Mouse (Mus musculus) limb, embryonic 14.5 days (tissue): ENCODE data around the gene Phactr2. TPM values are rescaled to one million over a fixed set of nuclear protein-coding genes. Genes with fewer than 3 reads are reported as not detected.

Source experiments
- ATAC-seq: fragments of 200-750 bp; cut with Nextera tagmentation; 2 replicates; pipeline ENCODE4 v1.8.0; 2017; ENCODE audit warnings: low read depth, moderate number of reproducible peaks, moderate TSS enrichment; ENCODE audit not compliant: low FRiP score
- DNase-seq: peaks from one replicate; pipeline ENCODE4 v3.0.0-alpha.2; 2015; ENCODE audit warnings: low spot score
- H3K27ac ChIP-seq: fragments of 300-500 bp; sonication (generic); replicated peaks from 2 replicates; pipeline ENCODE4 v1.5.1; 2014; ENCODE audit warnings: low read depth, mild to moderate bottlenecking, low read length, moderate library complexity, mixed read lengths
- H3K27me3 ChIP-seq: fragments of 300-500 bp; sonication (generic); 2 replicates; pipeline ENCODE4 v1.6.1; 2014; ENCODE audit warnings: low read length, mixed read lengths; ENCODE audit not compliant: control insufficient read depth, insufficient read depth
- H3K36me3 ChIP-seq: fragments of 300-500 bp; sonication (generic); 2 replicates; pipeline ENCODE4 v1.6.1; 2014; ENCODE audit warnings: mild to moderate bottlenecking, low read length, moderate library complexity, mixed read lengths; ENCODE audit not compliant: control insufficient read depth, insufficient read depth
- H3K4me1 ChIP-seq: fragments of 300-500 bp; sonication (generic); 2 replicates; pipeline ENCODE4 v1.6.1; 2014; ENCODE audit warnings: antibody characterized with exemption, low read length, mixed read lengths; ENCODE audit not compliant: control insufficient read depth, insufficient read depth
- H3K4me2 ChIP-seq: fragments of 300-500 bp; sonication (generic); replicated peaks from 2 replicates; pipeline ENCODE4 v1.6.1; 2014; ENCODE audit warnings: low read depth, mild to moderate bottlenecking, low read length, moderate library complexity; ENCODE audit not compliant: severe bottlenecking
- H3K4me3 ChIP-seq: fragments of 300-500 bp; sonication (generic); replicated peaks from 2 replicates; pipeline ENCODE4 v1.5.1; 2014; ENCODE audit warnings: low read length
- H3K9ac ChIP-seq: fragments of 300-500 bp; sonication (generic); 2 replicates; pipeline ENCODE4 v1.6.1; 2014; ENCODE audit warnings: mild to moderate bottlenecking, low read depth, low read length, moderate library complexity; ENCODE audit not compliant: severe bottlenecking
- H3K9me3 ChIP-seq: fragments of 300-500 bp; sonication (generic); 2 replicates; pipeline ENCODE4 v1.6.1; 2016; ENCODE audit warnings: low read length; ENCODE audit not compliant: control insufficient read depth
- POLR2A ChIP-seq: fragments of 200-500 bp; IDR thresholded peaks from 2 replicates; pipeline ENCODE4 v1.8.0; 2012; ENCODE audit warnings: inconsistent platforms, mild to moderate bottlenecking, moderate library complexity, borderline replicate concordance; ENCODE audit not compliant: insufficient read depth, insufficient read length; ENCODE audit errors: extremely low read depth
- WGBS: fragments of 180-500 bp; shearing (Covaris S2); extraction: QIAGEN DNeasy Blood & Tissue Kit; methylation state at CpG from one replicate; pipeline ENCODE4 v1.1.7; 2014; 5-methylcytosine and 5-hydroxymethylcytosine counted together
- polyA plus RNA-seq, 2 experiments: library from polyadenylated mRNA; depleted of rRNA in 1 of 2; stranded (reverse) in 1 of 2; unstranded in 1 of 2; fragments of >200 nt; fragmentation: Nextera tagmentation in 1 of 2; extraction: Ambion mirVana in 1 of 2; gene quantifications; 2 replicates each; pipeline versions ENCODE4 v1.2.1 to v1.2.3; 2012 to 2014

Phactr2 gene
- polyA plus RNA-seq, 2 experiments: 20.0 to 36.5 TPM

GRCm38 (mm10) chr10:13271716-13272115 lies 202.5 kb downstream of the Phactr2 start:
- ATAC-seq (no peak), DNase-seq (no peak)
- no peak overlapping the region for H3K4me3 ChIP-seq
- 94% methylated on average over 8 of the region's 8 CpGs for WGBS
- H3K27ac ChIP-seq: peak overlapping the region; percentile 67; the same call in 1 of the 2 replicates
- H3K27me3 ChIP-seq: no peaks in the 10 kb centered on the region
- no peak overlapping the region for H3K4me2 ChIP-seq
- H3K4me1 ChIP-seq: peaks cover 6% of the 10 kb centered on the region; the same call in 1 of the 2 replicates
- no peak for TF ChIP-seq POLR2A
- peaks cover 6% of the 10 kb centered on the region; the same call in 1 of the 2 replicates for H3K36me3 ChIP-seq
- no peaks in the 10 kb centered on the region for H3K9me3 ChIP-seq
- H3K9ac ChIP-seq: no peak overlapping the region

- H3K9ac ChIP-seq: no peak overlapping the region
- no peak overlapping the region for H3K4me2 ChIP-seq
- peaks cover 9% of the 10 kb centered on the region; the same call in 1 of the 2 replicates for H3K36me3 ChIP-seq
- peak overlapping the region; percentile 67; the same call in 1 of the 2 replicates for H3K27ac ChIP-seq
- DNase-seq (no peak), ATAC-seq (peak; percentile 65; the same call in 1 of the 2 replicates)
- H3K9me3 ChIP-seq: no peaks in the 10 kb centered on the region
- no peak overlapping the region for H3K4me3 ChIP-seq
- 36% methylated on average over 7 of the region's 7 CpGs for WGBS
- H3K27me3 ChIP-seq: no peaks in the 10 kb centered on the region
- peaks cover 6% of the 10 kb centered on the region; the same call in 1 of the 2 replicates for H3K4me1 ChIP-seq
- TF ChIP-seq POLR2A: no peak
Observed at GRCm38 (mm10) chr10:13271099-13271498, 203.1 kb downstream of the Phactr2 start.

GRCm38 (mm10) chr10:13270270-13270669 lies 203.9 kb downstream of the Phactr2 start:
- Histone ChIP-seq H3K4me2 (no peak overlapping the region), H3K36me3 (peaks cover 9% of the 10 kb centered on the region; the same call in 1 of the 2 replicates), H3K4me3 (no peak overlapping the region), H3K4me1 (peaks cover 6% of the 10 kb centered on the region; the same call in 1 of the 2 replicates), H3K27me3 (no peaks in the 10 kb centered on the region), H3K27ac (peak overlapping the region; percentile 73; the same call in 1 of the 2 replicates), H3K9me3 (no peaks in the 10 kb centered on the region), H3K9ac (no peak overlapping the region)
- no peak for TF ChIP-seq POLR2A
- DNase-seq (no peak), ATAC-seq (no peak)
- 89% methylated on average over 7 of the region's 7 CpGs for WGBS

- ATAC-seq: no peak
Observed at GRCm38 (mm10) chr10:13259251-13259650, 215.0 kb downstream of the Phactr2 start.

GRCm38 (mm10) chr10:13256196-13256595 lies 218.0 kb downstream of the Phactr2 start:
- H3K4me3 ChIP-seq: no peak overlapping the region
- H3K27ac ChIP-seq: no peak overlapping the region
- no peaks in the 10 kb centered on the region for H3K9me3 ChIP-seq
- no peak overlapping the region for H3K4me2 ChIP-seq
- WGBS: 61% methylated on average over 7 of the region's 7 CpGs
- no peak for TF ChIP-seq POLR2A
- no peak for DNase-seq
- no peaks in the 10 kb centered on the region for H3K27me3 ChIP-seq
- H3K9ac ChIP-seq: no peak overlapping the region
- ATAC-seq: no peak
- H3K36me3 ChIP-seq: peaks cover 30% of the 10 kb centered on the region
- no peaks in the 10 kb centered on the region for H3K4me1 ChIP-seq

More at GRCm38 (mm10) chr10:13259251-13259650, 215.0 kb downstream of the Phactr2 start:
- Histone ChIP-seq H3K4me3 (no peak overlapping the region), H3K27me3 (no peaks in the 10 kb centered on the region), H3K4me1 (no peaks in the 10 kb centered on the region), H3K9ac (no peak overlapping the region), H3K9me3 (no peaks in the 10 kb centered on the region), H3K36me3 (peaks cover 17% of the 10 kb centered on the region), H3K27ac (no peak overlapping the region), H3K4me2 (no peak overlapping the region)
- TF ChIP-seq POLR2A: no peak
- no peak for DNase-seq
- 85% methylated on average over 3 of the region's 3 CpGs for WGBS
